Mouse (Mus musculus): ENCODE results near the gene Prr12. TPM values are rescaled to one million over a fixed set of nuclear protein-coding genes. Genes with fewer than 3 reads are reported as not detected.

Prr12 gene
- polyA plus RNA-seq, 1 experiment from 2014 or later = 3.4 TPM

GRCm38 (mm10) chr7:45000539-45001114 is 52.1 kb downstream of the Prr12 start:
- H3K4me3 ChIP-seq (ENCODE audit: low read depth, low read length) = no peak overlapping the region
- no peak overlapping the region for H3K4me2 ChIP-seq (replicated peaks; ENCODE audit: low read depth)
- no peaks in the 10 kb centered on the region for H3K27me3 ChIP-seq (ENCODE audit: control insufficient read depth, insufficient read depth, low read length)
- 0 out of 2 replicates have a peak overlapping the region, but pooled peaks have one; percentile 4 for H3K27ac ChIP-seq (replicated peaks)
- H3K9me3 ChIP-seq (ENCODE audit: control insufficient read depth, low read length) = no peaks in the 10 kb centered on the region
- ATAC-seq (ENCODE audit: low FRiP score, low TSS enrichment) = no peak
- peaks cover 8% of the 10 kb centered on the region for H3K4me1 ChIP-seq (replicated peaks; ENCODE audit: control insufficient read depth, insufficient read depth)
- TF ChIP-seq EP300 (optimal IDR thresholded peaks at IDR 0.05) = no peak
- TF ChIP-seq CTCF (IDR thresholded peaks at IDR 0.05; ENCODE audit: low read depth) = no peak
- H3K9ac ChIP-seq (ENCODE audit: low read length) = no peak overlapping the region
- 78% methylated on average over 21 of the region's 21 CpGs for WGBS
- peak; percentile 54 for DNase-seq (ENCODE audit: low spot score)
- H3K36me3 ChIP-seq (ENCODE audit: control insufficient read depth, insufficient read depth, low read length) = peaks cover 31% of the 10 kb centered on the region

- no peak for ATAC-seq (ENCODE audit: low FRiP score, low TSS enrichment)
- Histone ChIP-seq H3K27me3 (ENCODE audit: control insufficient read depth, insufficient read depth, low read length) (no peaks in the 10 kb centered on the region), H3K4me1 (replicated peaks; ENCODE audit: control insufficient read depth, insufficient read depth) (peaks cover 8% of the 10 kb centered on the region), H3K27ac (replicated peaks) (no peak overlapping the region), H3K9ac (ENCODE audit: low read length) (no peak overlapping the region; the same call in 1 of the 2 replicates), H3K4me2 (replicated peaks; ENCODE audit: low read depth) (0 out of 2 replicates have a peak overlapping the region, but pooled peaks have one; percentile 23), H3K9me3 (ENCODE audit: control insufficient read depth, low read length) (no peaks in the 10 kb centered on the region), H3K36me3 (ENCODE audit: control insufficient read depth, insufficient read depth, low read length) (peaks cover 25% of the 10 kb centered on the region), H3K4me3 (ENCODE audit: low read depth, low read length) (no peak overlapping the region)
- 50% methylated on average over 11 of the region's 11 CpGs for WGBS
- no peak for TF ChIP-seq EP300 (optimal IDR thresholded peaks at IDR 0.05)
- TF ChIP-seq CTCF (IDR thresholded peaks at IDR 0.05; ENCODE audit: low read depth) = no peak
- no peak for DNase-seq (ENCODE audit: low spot score)
Observed at GRCm38 (mm10) chr7:44999753-45000152, 52.9 kb downstream of the Prr12 start.

- peaks cover 8% of the 10 kb centered on the region for H3K4me1 ChIP-seq (replicated peaks; ENCODE audit: control insufficient read depth, insufficient read depth)
- H3K27ac ChIP-seq (replicated peaks) = peak within 1 kb of the TSS; percentile 95
- DNase-seq (ENCODE audit: low spot score) = peak; percentile 73
- 1% methylated on average over 18 of the region's 18 CpGs for WGBS
- peaks cover 22% of the 10 kb centered on the region for H3K36me3 ChIP-seq (ENCODE audit: control insufficient read depth, insufficient read depth, low read length)
- H3K4me2 ChIP-seq (replicated peaks; ENCODE audit: low read depth) = peak within 1 kb of the TSS; percentile 79
- ATAC-seq (ENCODE audit: low FRiP score, low TSS enrichment) = peak; percentile 9; the same call in 1 of the 2 replicates
- no peaks in the 10 kb centered on the region for H3K27me3 ChIP-seq (ENCODE audit: control insufficient read depth, insufficient read depth, low read length)
- no peak for TF ChIP-seq CTCF (IDR thresholded peaks at IDR 0.05; ENCODE audit: low read depth)
- no peak for TF ChIP-seq EP300 (optimal IDR thresholded peaks at IDR 0.05)
- H3K4me3 ChIP-seq (ENCODE audit: low read depth, low read length) = peak within 1 kb of the TSS; percentile 67
- H3K9me3 ChIP-seq (ENCODE audit: control insufficient read depth, low read length) = no peaks in the 10 kb centered on the region
- peak within 1 kb of the TSS; percentile 84 for H3K9ac ChIP-seq (ENCODE audit: low read length)
Observed at GRCm38 (mm10) chr7:44998501-44998955, 54.2 kb downstream of the Prr12 start, which contains the start of gene Bcl2l12. Gene Bcl2l12, minus strand, starts transcription at chr7:44998712.

GRCm38 (mm10) chr7:44997940-44998428 is 54.7 kb downstream of the Prr12 start:
- Histone ChIP-seq H3K27me3 (ENCODE audit: control insufficient read depth, insufficient read depth, low read length) (no peaks in the 10 kb centered on the region), H3K4me1 (replicated peaks; ENCODE audit: control insufficient read depth, insufficient read depth) (peaks cover 8% of the 10 kb centered on the region), H3K36me3 (ENCODE audit: control insufficient read depth, insufficient read depth, low read length) (peaks cover 17% of the 10 kb centered on the region), H3K4me3 (ENCODE audit: low read depth, low read length) (peak overlapping the region; percentile 67), H3K27ac (replicated peaks) (peak overlapping the region; percentile 95), H3K4me2 (replicated peaks; ENCODE audit: low read depth) (peak overlapping the region; percentile 79), H3K9ac (ENCODE audit: low read length) (peak overlapping the region; percentile 84), H3K9me3 (ENCODE audit: control insufficient read depth, low read length) (no peaks in the 10 kb centered on the region)
- ATAC-seq (ENCODE audit: low FRiP score, low TSS enrichment) = no peak; the same call in 1 of the 2 replicates
- WGBS = 2% methylated on average over 15 of the region's 15 CpGs
- no peak for DNase-seq (ENCODE audit: low spot score)
- TF ChIP-seq EP300 (optimal IDR thresholded peaks at IDR 0.05) (no peak), CTCF (IDR thresholded peaks at IDR 0.05; ENCODE audit: low read depth) (no peak)

- Histone ChIP-seq H3K9ac (ENCODE audit: low read length) (peak within 1 kb of the TSS; percentile 84), H3K27ac (replicated peaks) (peak within 1 kb of the TSS; percentile 95), H3K4me2 (replicated peaks; ENCODE audit: low read depth) (peak within 1 kb of the TSS; percentile 79), H3K27me3 (ENCODE audit: control insufficient read depth, insufficient read depth, low read length) (no peaks in the 10 kb centered on the region), H3K4me3 (ENCODE audit: low read depth, low read length) (peak within 1 kb of the TSS; percentile 67), H3K9me3 (ENCODE audit: control insufficient read depth, low read length) (no peaks in the 10 kb centered on the region), H3K4me1 (replicated peaks; ENCODE audit: control insufficient read depth, insufficient read depth) (peaks cover 8% of the 10 kb centered on the region), H3K36me3 (ENCODE audit: control insufficient read depth, insufficient read depth, low read length) (peaks cover 14% of the 10 kb centered on the region)
- under 1% methylated on average over 43 of the region's 43 CpGs for WGBS
- DNase-seq (ENCODE audit: low spot score) (peak; percentile 97), ATAC-seq (ENCODE audit: low FRiP score, low TSS enrichment) (peak; percentile 92)
- TF ChIP-seq CTCF (IDR thresholded peaks at IDR 0.05; ENCODE audit: low read depth) = no peak
- no peak for TF ChIP-seq EP300 (optimal IDR thresholded peaks at IDR 0.05)
Observed at GRCm38 (mm10) chr7:44997231-44997939, 55.3 kb downstream of the Prr12 start, which contains the start of gene Irf3. Gene Irf3, plus strand, starts transcription at chr7:44997648.

All from stomach, postnatal 0 days (tissue).